Mouse (Mus musculus) bone marrow, adult 2 months (tissue): ENCODE measurements around the gene Gm5622. TPM values are rescaled to one million over a fixed set of nuclear protein-coding genes. Genes with fewer than 3 reads are reported as not detected.
"Not testable (repeated sequence)": the region's sequence is repeated elsewhere in the genome, so short reads cannot be mapped to it uniquely, and the experiment has no call there.

Experiments
- H3K27ac ChIP-seq: fragments of 200-500 bp; 2 replicates; pipeline ENCODE4 v1.5.1; 2012; ENCODE audit warnings: low read depth, mild to moderate bottlenecking, control low read depth, inconsistent platforms, low read length; ENCODE audit not compliant: control insufficient read depth, poor library complexity, insufficient read depth
- H3K4me1 ChIP-seq: fragments of 200-500 bp; 2 replicates; pipeline ENCODE4 v1.6.1; 2011; ENCODE audit warnings: low read length; ENCODE audit not compliant: control insufficient read depth, insufficient read depth
- H3K4me3 ChIP-seq: fragments of 200-500 bp; replicated peaks from 2 replicates; pipeline ENCODE3; 2011; ENCODE audit warnings: mild to moderate bottlenecking, low read depth, low read length, control low read depth; ENCODE audit not compliant: control insufficient read depth
- CTCF ChIP-seq: fragments of 200-500 bp; IDR thresholded peaks from 2 replicates; pipeline ENCODE4 v1.5.1; 2011; ENCODE audit warnings: low read length, control low read depth; ENCODE audit not compliant: control insufficient read depth, insufficient read depth
- POLR2A ChIP-seq: fragments of 200-500 bp; IDR thresholded peaks from 2 replicates; pipeline ENCODE4 v1.6.1; 2011; ENCODE audit warnings: low read depth, mild to moderate bottlenecking, control low read depth, low read length, borderline replicate concordance; ENCODE audit not compliant: control insufficient read depth
- WGBS: fragments of 180-500 bp; shearing (Covaris S2); methylation state at CpG from one replicate; pipeline ENCODE4 v1.1.7; 2018; 5-methylcytosine and 5-hydroxymethylcytosine counted together
- polyA plus RNA-seq: library from polyadenylated mRNA; stranded (reverse); fragments of >200 nt; gene quantifications from 2 replicates; pipeline ENCODE4 v1.2.4, GENCODE M21; 2011; ENCODE audit warnings: low replicate concordance; ENCODE audit not compliant: missing spikeins, insufficient read depth, insufficient read length

The Gm5622 gene
- polyA plus RNA-seq: not detected in 2 replicates

GRCm38 (mm10) chr14:51552490-51552889 lies at the start of gene Gm5622:
TSS of gene Gm5622 (plus strand) at chr14:51552790.
- TF ChIP-seq POLR2A: no peak
- no peak for TF ChIP-seq CTCF
- Histone ChIP-seq H3K4me1 (no peaks in the 10 kb centered on the region), H3K27ac (no peak within 1 kb of the TSS), H3K4me3 (no peak within 1 kb of the TSS)
- WGBS: 84% methylated on average over 4 of the region's 4 CpGs

GRCm38 (mm10) chr14:51507416-51507815 lies 45.2 kb upstream of the Gm5622 start:
- Histone ChIP-seq H3K27ac (no peak overlapping the region), H3K4me1 (no peaks in the 10 kb centered on the region), H3K4me3 (no peak overlapping the region)
- 85% methylated on average over 8 of the region's 8 CpGs for WGBS
- TF ChIP-seq POLR2A: no peak
- no peak for TF ChIP-seq CTCF

- not testable (repeated sequence) for H3K4me3 ChIP-seq, H3K4me1 ChIP-seq, H3K27ac ChIP-seq
- WGBS: 82% methylated on average over 2 of the region's 2 CpGs
Observed at GRCm38 (mm10) chr14:51573963-51574362, 21.4 kb downstream of the Gm5622 start, which contains the start of gene Gm17175. TSS of gene Gm17175 (minus strand) at chr14:51574063.

- not testable (repeated sequence) for H3K4me1 ChIP-seq, H3K4me3 ChIP-seq, H3K27ac ChIP-seq
- WGBS: 78% methylated on average over 4 of the region's 4 CpGs
Observed at GRCm38 (mm10) chr14:51592039-51592438, 39.4 kb downstream of the Gm5622 start, which contains the start of gene Gm17174. TSS of gene Gm17174 (minus strand) at chr14:51592139.

GRCm38 (mm10) chr14:51611210-51611609 lies 58.6 kb downstream of the Gm5622 start, which contains the start of gene Gm17078:
TSS of gene Gm17078 (minus strand) at chr14:51611310.
- 83% methylated on average over 1 of the region's 1 CpGs for WGBS
- no peak within 1 kb of the TSS for H3K4me3 ChIP-seq
- no peaks in the 10 kb centered on the region for H3K4me1 ChIP-seq
- H3K27ac ChIP-seq: no peak within 1 kb of the TSS
- TF ChIP-seq POLR2A (no peak), CTCF (no peak)

- 85% methylated on average over 1 of the region's 1 CpGs for WGBS
- H3K27ac ChIP-seq, H3K4me3 ChIP-seq, H3K4me1 ChIP-seq: not testable (repeated sequence)
Observed at GRCm38 (mm10) chr14:51632426-51632825, 79.8 kb downstream of the Gm5622 start.

GRCm38 (mm10) chr14:51635566-51635965 lies 83.0 kb downstream of the Gm5622 start, which contains the start of gene Gm4181:
TSS of gene Gm4181 (minus strand) at chr14:51635666.
- H3K4me1 ChIP-seq, H3K27ac ChIP-seq, H3K4me3 ChIP-seq: not testable (repeated sequence)
- WGBS: 86% methylated on average over 1 of the region's 1 CpGs

- TF ChIP-seq CTCF: no peak
- TF ChIP-seq POLR2A: no peak
- H3K4me1 ChIP-seq: no peaks in the 10 kb centered on the region
- H3K4me3 ChIP-seq: no peak overlapping the region
- no peak overlapping the region for H3K27ac ChIP-seq
- WGBS: 83% methylated on average over 5 of the region's 5 CpGs
Observed at GRCm38 (mm10) chr14:51677269-51677668, 124.7 kb downstream of the Gm5622 start.

GRCm38 (mm10) chr14:51695368-51695767 lies 142.8 kb downstream of the Gm5622 start, which contains the start of gene Gm17079:
TSS of gene Gm17079 (minus strand) at chr14:51695468.
- not testable (repeated sequence) for H3K4me1 ChIP-seq, H3K27ac ChIP-seq, H3K4me3 ChIP-seq
- WGBS: 89% methylated on average over 2 of the region's 2 CpGs

Other genes with a start within 250 kb of the Gm5622 start
- gene Gm7247, start 191.0 kb upstream of the Gm5622 start, polyA plus RNA-seq: not detected in 2 replicates
- not detected in 2 replicates for gene Vmn2r88, start 142.0 kb upstream of the Gm5622 start, polyA plus RNA-seq
- gene Vmn2r89, start 100.9 kb upstream of the Gm5622 start, polyA plus RNA-seq: not detected in 2 replicates
- gene Gm17175, start 21.3 kb downstream of the Gm5622 start, polyA plus RNA-seq: not detected in 2 replicates
- gene Gm17174, start 39.3 kb downstream of the Gm5622 start, polyA plus RNA-seq: not detected in 2 replicates
- not detected in 2 replicates for gene Gm17078, start 58.5 kb downstream of the Gm5622 start, polyA plus RNA-seq
- gene Gm4181, start 82.9 kb downstream of the Gm5622 start, polyA plus RNA-seq: not detected in 2 replicates
- not detected in 2 replicates for gene Gm17079, start 142.7 kb downstream of the Gm5622 start, polyA plus RNA-seq
- not detected in 2 replicates for gene Gm5800, start 164.4 kb downstream of the Gm5622 start, polyA plus RNA-seq
- not detected in 2 replicates for gene Ang4, start 220.8 kb downstream of the Gm5622 start, polyA plus RNA-seq
- gene AY358078, start 247.3 kb downstream of the Gm5622 start, polyA plus RNA-seq: not detected in 2 replicates